Mouse (Mus musculus): Measurements from ENCODE around the gene Mrpl30. TPM values are rescaled to one million over a fixed set of nuclear protein-coding genes. Genes with fewer than 3 reads are reported as not detected.

The Mrpl30 gene
- 100 to 1,000 TPM; 384 to 394 TPM for total RNA-seq (2021)

DNA sequence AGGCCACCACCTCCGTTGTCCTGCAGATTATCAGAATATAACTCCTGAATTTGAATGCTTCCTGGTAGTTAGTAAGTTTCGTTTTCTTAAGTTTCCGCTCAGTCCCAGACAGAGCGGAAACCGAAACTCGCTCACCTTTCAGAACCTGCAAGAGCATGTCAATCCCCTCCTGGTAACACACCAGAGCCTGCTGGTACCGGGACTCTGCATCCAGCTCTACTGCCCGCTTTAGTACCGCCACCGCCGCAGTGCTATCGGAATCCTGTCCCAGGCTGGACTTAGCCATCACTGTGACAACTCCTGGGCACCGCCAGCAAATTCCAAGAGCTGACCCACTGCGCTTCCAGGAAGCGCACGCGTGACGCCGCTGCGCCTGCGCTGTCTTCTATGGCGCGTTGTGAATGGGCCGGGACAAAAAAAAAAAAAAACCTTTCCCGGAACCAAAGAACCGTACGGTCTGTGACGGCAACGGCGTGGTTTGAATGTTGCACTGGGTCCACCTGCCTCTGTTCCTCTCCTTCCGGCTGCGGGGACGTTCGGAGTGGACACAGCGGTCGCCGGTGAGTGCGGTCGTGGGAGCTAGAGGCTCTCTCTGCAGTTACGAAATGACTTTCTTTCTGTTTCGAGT is at the start of gene Mrpl30, which contains the start of gene Mitd1:
TSS of gene Mrpl30 (plus strand) at position 453 of the 628 bp plus-strand sequence.
TSS of gene Mitd1 (minus strand) at position 387 of the 628 bp plus-strand sequence.
- intact Hi-C loops (cut with DNase I) = loop anchor here (2.0 to 5.0 kb wide), 3 partner anchors 25 to 242 kb away; partner anchors contain the start of genes Eif5b and Txndc9
- peak; percentile 76 for DNase-seq (ENCODE audit: low spot score)

DNA sequence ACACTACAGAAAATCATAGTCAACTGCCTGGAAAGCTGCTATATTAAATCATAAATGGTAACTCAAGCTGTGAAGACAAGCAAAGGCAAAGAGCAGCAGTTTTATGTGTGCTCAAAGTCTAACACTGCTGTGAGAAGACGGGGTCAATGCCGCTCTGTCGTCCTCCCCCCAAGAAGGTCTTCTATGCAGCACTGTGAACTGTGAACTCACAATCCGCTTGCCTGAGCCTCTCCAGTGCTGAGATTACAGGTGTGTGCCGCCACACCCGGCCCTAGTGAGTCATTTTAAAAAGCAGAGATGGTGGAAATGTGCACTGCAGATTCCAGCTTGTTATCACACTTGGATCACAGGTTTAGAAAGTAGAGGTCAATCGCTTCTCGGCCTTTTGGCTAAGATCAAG is 43.4 kb upstream of the Mrpl30 start:
- DNase-seq (ENCODE audit: low spot score) = no peak
- intact Hi-C loops (cut with DNase I) = no loop called here

GRCm38 (mm10) chr1:37850696-37851095 is 39.6 kb upstream of the Mrpl30 start:
- DNase-seq (ENCODE audit: low spot score) = no peak
- intact Hi-C loops (cut with DNase I) = no loop called here

- DNase-seq (ENCODE audit: low spot score) = peak; percentile 100
- intact Hi-C loops (cut with DNase I) = loop anchor here (2.0 to 10.0 kb wide), 3 partner anchors 26 to 187 kb away; partner anchors contain the start of genes Eif5b, Mitd1, Mrpl30 and Txndc9
Measured at GRCm38 (mm10) chr1:37864511-37865400, 25.5 kb upstream of the Mrpl30 start.

GRCm38 (mm10) chr1:37865401-37866215 is 24.7 kb upstream of the Mrpl30 start:
- DNase-seq (ENCODE audit: low spot score) = no peak
- intact Hi-C loops (cut with DNase I) = loop anchor here (2.0 to 10.0 kb wide), 3 partner anchors 25 to 188 kb away; partner anchors contain the start of genes Eif5b, Mitd1, Mrpl30 and Txndc9

- intact Hi-C loops (cut with DNase I) = loop anchor here (5.0 to 10.0 kb wide), 2 partner anchors 129 to 189 kb away; partner anchors contain the start of genes Eif5b and Txndc9
- DNase-seq (ENCODE audit: low spot score) = no peak
Measured at GRCm38 (mm10) chr1:37866286-37866685, 24.0 kb upstream of the Mrpl30 start, which contains the start of gene Tsga10. Tsga10 (minus strand) TSS chr1:37866429.

DNA sequence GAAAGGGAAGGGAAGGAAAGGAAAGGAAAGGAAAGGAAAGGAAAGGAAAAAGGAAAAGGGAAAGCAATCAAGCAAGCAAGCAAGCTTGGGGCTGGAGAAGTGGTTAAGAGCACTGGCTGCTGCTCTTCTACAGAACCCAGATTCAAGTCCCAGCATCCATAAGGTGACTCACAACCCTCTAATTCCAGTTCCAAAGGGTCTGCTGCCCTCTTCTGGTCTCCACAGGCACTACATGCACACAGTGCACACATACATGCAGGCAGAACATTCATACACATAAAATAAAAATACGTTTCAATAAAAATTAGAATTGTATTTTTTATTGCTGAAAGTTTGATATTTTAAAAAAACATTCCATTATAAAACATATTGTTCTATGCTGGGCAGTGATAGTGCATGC is 23.2 kb upstream of the Mrpl30 start:
- intact Hi-C loops (cut with DNase I) = loop anchor here (5.0 to 10.0 kb wide), 2 partner anchors 128 to 190 kb away; partner anchors contain the start of genes Eif5b and Txndc9
- DNase-seq (ENCODE audit: low spot score) = no peak

GRCm38 (mm10) chr1:37867684-37868322 is 22.5 kb upstream of the Mrpl30 start:
- intact Hi-C loops (cut with DNase I) = loop anchor here (5.0 to 10.0 kb wide), 2 partner anchors 127 to 191 kb away; partner anchors contain the start of genes Eif5b and Txndc9
- DNase-seq (ENCODE audit: low spot score) = no peak

- intact Hi-C loops (cut with DNase I) = loop anchor here (5.0 to 10.0 kb wide), 2 partner anchors 126 to 191 kb away; partner anchors contain the start of genes Eif5b and Txndc9
- DNase-seq (ENCODE audit: low spot score) = no peak
Measured at GRCm38 (mm10) chr1:37868640-37869039, 21.6 kb upstream of the Mrpl30 start.

GRCm38 (mm10) chr1:37869362-37869761 is 20.9 kb upstream of the Mrpl30 start:
- no peak for DNase-seq (ENCODE audit: low spot score)
- intact Hi-C loops (cut with DNase I) = loop anchor here (5.0 to 10.0 kb wide), 2 partner anchors 125 to 192 kb away; partner anchors contain the start of genes Eif5b and Txndc9

DNA sequence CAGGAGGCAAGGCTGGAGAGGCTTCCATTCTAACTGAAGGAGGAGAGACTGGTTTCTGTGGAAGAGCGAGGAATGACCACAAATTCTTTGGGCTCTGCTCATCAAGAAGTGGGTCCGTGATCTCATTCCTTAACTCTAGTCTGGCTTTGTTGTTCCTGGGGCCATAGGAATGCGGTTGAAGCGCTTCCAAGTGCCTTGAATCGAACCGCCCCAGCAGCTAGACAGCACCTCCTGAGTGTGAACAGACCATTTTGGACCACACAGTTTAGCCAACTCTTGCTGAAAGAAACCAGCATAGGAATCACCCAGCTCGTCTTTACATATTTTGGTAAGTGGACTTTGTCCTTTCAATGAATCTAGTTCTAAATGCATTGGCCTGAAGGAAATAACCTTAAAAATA is 18.6 kb upstream of the Mrpl30 start, which contains the start of gene Lipt1:
TSS of gene Lipt1 (plus strand) at position 35 of the 400 bp plus-strand sequence.
- intact Hi-C loops (cut with DNase I) = no loop called here
- DNase-seq (ENCODE audit: low spot score) = no peak

DNA sequence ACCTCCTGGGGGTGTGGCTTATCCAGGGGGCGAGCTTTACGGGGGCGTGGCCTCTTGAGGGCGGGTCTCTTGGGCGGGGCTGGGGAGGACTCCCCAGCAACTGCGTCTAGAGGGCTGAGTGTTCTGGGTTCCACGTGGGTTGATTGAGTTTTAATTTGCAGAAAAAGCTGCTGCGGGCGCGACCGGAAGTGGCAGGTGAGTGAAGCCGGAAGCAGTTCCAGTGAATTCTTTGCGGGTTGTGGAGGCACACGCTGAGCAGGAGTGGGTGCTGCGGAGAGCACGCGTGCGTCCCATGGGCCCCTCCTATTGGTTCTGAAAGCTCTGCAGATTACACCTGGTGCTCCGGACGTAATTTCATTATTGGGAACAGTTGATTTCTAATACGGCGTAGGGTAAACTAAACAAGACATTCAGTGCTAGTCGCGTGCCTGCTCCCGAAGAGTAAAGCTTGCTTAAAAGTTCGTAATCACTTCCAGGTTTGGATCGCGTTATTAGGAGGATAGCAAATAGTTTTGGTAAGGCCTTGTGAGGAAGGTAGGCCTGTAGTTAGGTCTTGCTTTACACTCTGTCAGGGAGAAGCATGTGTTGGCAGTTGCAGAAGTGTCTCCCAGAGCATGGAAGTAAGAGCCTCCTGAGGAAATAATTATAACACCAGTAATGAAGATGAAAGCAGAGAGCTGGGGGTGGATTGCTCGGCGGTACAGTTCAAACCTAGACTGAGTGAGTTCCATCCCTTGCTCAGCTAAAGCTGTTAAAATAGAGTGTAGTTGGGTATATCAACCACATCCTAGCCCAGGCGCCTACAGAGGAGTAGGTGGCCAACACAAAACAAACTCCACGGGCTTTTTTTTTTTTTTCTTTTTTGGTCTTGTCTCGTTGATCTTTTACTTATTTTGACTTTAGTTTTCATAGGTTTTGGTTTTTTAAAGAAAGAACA is 17.9 kb upstream of the Mrpl30 start:
- DNase-seq (ENCODE audit: low spot score) = peak; percentile 44
- intact Hi-C loops (cut with DNase I) = no loop called here

GRCm38 (mm10) chr1:37873157-37873556 is 17.1 kb upstream of the Mrpl30 start:
- intact Hi-C loops (cut with DNase I) = no loop called here
- DNase-seq (ENCODE audit: low spot score) = no peak

GRCm38 (mm10) chr1:37877736-37878460 is 12.4 kb upstream of the Mrpl30 start:
- intact Hi-C loops (cut with DNase I) = no loop called here

GRCm38 (mm10) chr1:37883411-37883810 is 6.9 kb upstream of the Mrpl30 start:
- intact Hi-C loops (cut with DNase I) = no loop called here
- no peak for DNase-seq (ENCODE audit: low spot score)

More at GRCm38 (mm10) chr1:37877736-37878460, 12.4 kb upstream of the Mrpl30 start:
- DNase-seq (ENCODE audit: low spot score) = no peak

DNA sequence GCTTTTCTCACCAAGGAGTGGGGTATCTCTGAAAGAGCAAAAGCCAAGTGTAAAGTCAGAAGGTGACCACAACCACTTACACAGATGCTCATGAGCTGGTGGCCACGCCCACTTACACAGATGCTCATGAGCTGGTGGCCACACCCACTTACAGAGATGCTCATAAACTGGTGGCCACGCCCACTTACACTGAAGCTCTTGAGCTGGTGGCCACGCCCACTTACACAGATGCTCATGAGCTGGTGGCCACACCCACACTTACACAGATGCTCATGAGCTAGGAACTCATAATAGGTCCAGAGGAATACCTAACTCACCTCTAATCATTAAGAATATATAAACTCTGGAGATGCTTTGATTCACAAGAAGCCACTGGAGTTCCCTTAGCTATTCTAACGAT is 5.8 kb upstream of the Mrpl30 start:
- no peak for DNase-seq (ENCODE audit: low spot score)
- intact Hi-C loops (cut with DNase I) = no loop called here

DNA sequence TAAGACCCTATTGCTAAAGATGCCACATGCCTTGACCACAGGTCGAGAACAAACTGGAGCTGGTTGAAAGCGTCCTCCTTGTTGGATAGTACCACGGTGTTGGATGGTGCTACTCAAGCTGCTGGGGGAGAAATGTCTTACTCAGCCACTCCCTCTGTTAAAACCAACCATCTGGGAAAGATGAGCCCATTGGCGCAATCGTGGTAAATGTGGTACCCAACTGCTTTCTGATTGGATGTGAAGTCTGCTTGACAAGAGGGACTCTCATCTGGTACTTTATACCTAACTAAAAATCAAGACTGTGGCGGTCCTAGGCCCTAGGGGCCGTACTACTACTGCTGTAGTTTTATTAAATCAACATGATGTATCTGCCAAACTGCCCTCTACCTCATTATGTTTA is 1.1 kb upstream of the Mrpl30 start:
- intact Hi-C loops (cut with DNase I) = no loop called here
- DNase-seq (ENCODE audit: low spot score) = no peak
